Mouse (Mus musculus) embryo, embryonic 10.5 days (tissue): ENCODE measurements at regions not wholly inside any gene's neighbourhood (a gene's known extent, or its start where the extent isn't known, plus 50 kb on each side); places are given as distances from the start of the nearest gene placed in this dataset.
"Not testable (repeated sequence)": the region's sequence is repeated elsewhere in the genome, so short reads cannot be mapped to it uniquely, and the experiment has no call there.

ENCODE experiments used
- DNase-seq: peaks from one replicate; pipeline ENCODE4 v3.0.0-alpha.2; 2015; ENCODE audit warnings: low spot score

- DNase-seq, result no peak
Measured at GRCm38 (mm10) chr10:9462361-9462760, 212.6 kb downstream of the Samd5 start.

- DNase-seq, result no peak
Measured at GRCm38 (mm10) chr10:9459145-9459544, 215.9 kb downstream of the Samd5 start.

- no peak for DNase-seq
Measured at GRCm38 (mm10) chr10:9458466-9458865, 216.5 kb downstream of the Samd5 start.

GRCm38 (mm10) chr10:9457222-9457621 lies 217.8 kb downstream of the Samd5 start:
- DNase-seq, result no peak

- DNase-seq, result no peak
Measured at GRCm38 (mm10) chr10:9439072-9439471, 235.9 kb downstream of the Samd5 start.

GRCm38 (mm10) chr10:9438366-9438765 lies 236.6 kb downstream of the Samd5 start:
- no peak for DNase-seq

GRCm38 (mm10) chr10:9429085-9429484 lies 245.9 kb downstream of the Samd5 start:
- DNase-seq, result no peak

- DNase-seq, result no peak
Measured at GRCm38 (mm10) chr10:9420741-9421140, 254.3 kb downstream of the Samd5 start.

- no peak for DNase-seq
Measured at GRCm38 (mm10) chr10:9416685-9417084, 258.3 kb downstream of the Samd5 start.

GRCm38 (mm10) chr10:9406101-9406500 lies 268.9 kb downstream of the Samd5 start:
- no peak for DNase-seq

GRCm38 (mm10) chr10:9405417-9405816 lies 269.6 kb downstream of the Samd5 start:
- no peak for DNase-seq

- DNase-seq, result no peak
Measured at GRCm38 (mm10) chr10:9404963-9405362, 270.0 kb downstream of the Samd5 start.

GRCm38 (mm10) chr10:9400911-9401617 lies 273.9 kb downstream of the Samd5 start:
- DNase-seq, result no peak

- no peak for DNase-seq
Measured at GRCm38 (mm10) chr10:9377440-9378101, 297.4 kb downstream of the Samd5 start.

GRCm38 (mm10) chr10:9362306-9362865 lies 312.6 kb downstream of the Samd5 start:
- no peak for DNase-seq

GRCm38 (mm10) chr10:9338207-9338801 lies 336.7 kb downstream of the Samd5 start:
- no peak for DNase-seq

- DNase-seq, result no peak
Measured at GRCm38 (mm10) chr10:9334245-9334845, 340.7 kb downstream of the Samd5 start.

- DNase-seq, result no peak
Measured at GRCm38 (mm10) chr10:9331694-9332093, 343.3 kb downstream of the Samd5 start.

GRCm38 (mm10) chr10:9328324-9328723 lies 346.7 kb downstream of the Samd5 start:
- DNase-seq, result no peak

GRCm38 (mm10) chr10:9327881-9328280 lies 347.1 kb downstream of the Samd5 start:
- DNase-seq, result not testable (repeated sequence)

- DNase-seq, result no peak
Measured at GRCm38 (mm10) chr10:9312326-9312725, 362.7 kb downstream of the Samd5 start.

- no peak for DNase-seq
Measured at GRCm38 (mm10) chr10:9310346-9310745, 364.7 kb downstream of the Samd5 start.

- DNase-seq, result no peak
Measured at GRCm38 (mm10) chr10:9296055-9296454, 379.0 kb downstream of the Samd5 start.
